Mouse (Mus musculus) megakaryocyte, embryonic 14.5 days (primary cell): Measurements from ENCODE around the gene Spocd1. TPM values are rescaled to one million over a fixed set of nuclear protein-coding genes. Genes with fewer than 3 reads are reported as not detected.

ENCODE experiments used
- H3K27me3 ChIP-seq: replicated peaks from 2 replicates; pipeline ENCODE3; 2012; ENCODE audit warnings: inconsistent platforms
- H3K36me3 ChIP-seq: replicated peaks from 2 replicates; pipeline ENCODE3; 2012; ENCODE audit warnings: low read length, inconsistent platforms, mixed read lengths
- H3K4me1 ChIP-seq: 2 replicates; pipeline ENCODE4 v1.6.1; 2012; ENCODE audit warnings: inconsistent platforms
- H3K4me3 ChIP-seq: replicated peaks from 2 replicates; pipeline ENCODE3; 2012; ENCODE audit warnings: moderate library complexity, mild to moderate bottlenecking, inconsistent platforms
- H3K9me3 ChIP-seq: 2 replicates; pipeline ENCODE4 v1.6.1; 2012; ENCODE audit warnings: inconsistent platforms
- FLI1 ChIP-seq: IDR thresholded peaks from 2 replicates; pipeline ENCODE4 v1.6.1; 2012; ENCODE audit warnings: low read length, inconsistent platforms, mixed read lengths
- GATA1 ChIP-seq: IDR thresholded peaks from 3 replicates; pipeline ENCODE4 v1.6.1; 2012; ENCODE audit warnings: mixed read lengths, low read length, inconsistent platforms, borderline replicate concordance
- polyA plus RNA-seq: library from polyadenylated mRNA; stranded (reverse); fragments of >175 nt; gene quantifications from 2 replicates; pipeline ENCODE4 v1.2.3, GENCODE M21; 2012; ENCODE audit warnings: low replicate concordance; ENCODE audit not compliant: insufficient read depth

Gene Spocd1
- polyA plus RNA-seq, 1 experiment = 0.43 TPM

DNA sequence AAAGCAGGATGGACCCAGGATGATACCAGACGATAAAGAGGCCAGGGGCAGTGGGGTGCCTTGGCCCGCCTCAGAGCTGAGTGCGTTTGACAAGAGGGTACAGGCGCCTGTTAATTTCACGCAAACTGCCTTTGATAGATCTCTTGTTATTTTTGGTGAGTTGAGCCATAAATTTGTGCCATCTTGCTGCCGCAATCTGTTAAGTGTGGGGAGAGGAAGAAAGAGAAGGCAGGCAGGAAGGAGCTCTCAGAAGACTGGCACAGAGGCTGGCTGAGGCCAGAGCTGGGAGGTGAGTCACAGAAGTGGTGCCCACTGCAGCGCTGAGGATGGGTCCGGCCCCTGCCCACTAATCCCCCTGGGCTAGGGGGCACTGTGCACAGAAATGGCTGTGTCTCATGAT is 66.2 kb downstream of the Spocd1 start:
- no peak for TF ChIP-seq GATA1
- no peaks in the 10 kb centered on the region for H3K36me3 ChIP-seq
- peaks cover 91% of the 10 kb centered on the region for H3K27me3 ChIP-seq

DNA sequence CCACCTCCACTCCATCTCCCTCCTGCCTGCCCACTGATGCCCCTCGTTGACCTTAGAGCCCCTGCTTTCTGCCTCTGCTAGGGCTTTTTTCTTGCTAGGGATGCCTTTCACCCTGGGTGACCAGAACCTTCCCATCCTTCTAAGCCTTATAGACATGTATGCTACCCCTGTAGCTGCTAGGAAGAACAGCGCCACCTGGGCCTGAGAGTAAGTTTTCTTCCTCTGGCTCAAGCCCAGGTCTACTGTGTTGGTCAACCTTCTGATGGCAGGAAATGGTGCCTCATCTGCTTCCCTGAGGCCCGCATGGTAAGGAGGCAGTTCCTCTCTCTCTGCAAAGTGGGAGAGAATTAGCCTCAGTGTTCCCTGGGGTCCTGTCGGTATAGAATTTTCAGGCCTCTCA is 67.0 kb downstream of the Spocd1 start:
- H3K36me3 ChIP-seq = no peaks in the 10 kb centered on the region
- H3K4me3 ChIP-seq = no peak overlapping the region
- peaks cover 92% of the 10 kb centered on the region for H3K27me3 ChIP-seq
- TF ChIP-seq GATA1 (no peak), FLI1 (no peak)
- no peaks in the 10 kb centered on the region; the same call in 1 of the 2 replicates for H3K4me1 ChIP-seq
- no peaks in the 10 kb centered on the region for H3K9me3 ChIP-seq

More for the DNA sequence above, 66.2 kb downstream of the Spocd1 start:
- Histone ChIP-seq H3K4me3 (no peak overlapping the region), H3K4me1 (no peaks in the 10 kb centered on the region; the same call in 1 of the 2 replicates), H3K9me3 (no peaks in the 10 kb centered on the region)

DNA sequence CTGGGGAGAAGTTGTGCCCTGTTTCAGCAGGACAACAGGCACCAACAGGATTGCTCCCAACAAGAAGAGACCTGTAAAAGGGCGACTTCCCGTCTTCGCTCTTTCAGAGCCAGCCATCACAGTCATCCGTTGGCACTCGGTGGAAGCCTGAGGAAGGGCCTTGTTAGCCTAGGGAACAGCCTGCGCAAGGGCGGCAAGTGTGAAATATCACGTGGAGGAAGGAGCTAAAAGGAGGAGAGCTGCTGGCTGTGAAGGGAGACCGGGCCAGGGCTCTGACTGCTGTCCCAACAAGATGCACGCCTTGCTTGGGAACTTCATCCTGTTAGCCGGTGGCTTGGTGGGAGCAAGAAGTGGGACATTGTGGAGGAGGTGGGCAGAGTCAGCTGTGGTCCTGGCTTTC is 69.1 kb downstream of the Spocd1 start:
- TF ChIP-seq FLI1 = no peak
- TF ChIP-seq GATA1 = no peak
- Histone ChIP-seq H3K27me3 (peaks cover 84% of the 10 kb centered on the region), H3K9me3 (peaks cover 3% of the 10 kb centered on the region; the same call in 1 of the 2 replicates), H3K36me3 (no peaks in the 10 kb centered on the region), H3K4me1 (peaks cover 4% of the 10 kb centered on the region; the same call in 1 of the 2 replicates), H3K4me3 (no peak overlapping the region)

DNA sequence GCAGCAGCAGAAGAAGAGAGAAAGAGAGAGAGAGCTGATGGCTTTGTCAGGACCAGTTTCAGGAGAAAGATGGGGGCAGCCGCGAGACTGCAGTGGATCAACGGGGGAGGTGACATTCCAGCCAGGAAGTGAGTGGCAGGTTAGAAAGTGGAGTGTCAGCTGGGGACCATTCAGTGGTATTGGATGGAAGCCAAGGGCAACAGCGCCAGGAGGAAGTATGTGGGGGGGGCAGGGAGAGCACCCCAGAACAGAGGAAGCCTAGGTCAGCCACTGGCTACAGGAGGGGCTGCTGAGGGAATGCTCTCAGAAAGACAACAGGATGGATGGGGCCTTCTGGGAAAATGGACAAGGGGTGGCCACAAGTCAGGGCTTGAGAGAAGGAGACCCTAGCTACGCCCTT is 72.7 kb downstream of the Spocd1 start:
- H3K27me3 ChIP-seq = peaks cover 84% of the 10 kb centered on the region
- peaks cover 16% of the 10 kb centered on the region for H3K4me1 ChIP-seq
- TF ChIP-seq GATA1 (no peak), FLI1 (no peak)

DNA sequence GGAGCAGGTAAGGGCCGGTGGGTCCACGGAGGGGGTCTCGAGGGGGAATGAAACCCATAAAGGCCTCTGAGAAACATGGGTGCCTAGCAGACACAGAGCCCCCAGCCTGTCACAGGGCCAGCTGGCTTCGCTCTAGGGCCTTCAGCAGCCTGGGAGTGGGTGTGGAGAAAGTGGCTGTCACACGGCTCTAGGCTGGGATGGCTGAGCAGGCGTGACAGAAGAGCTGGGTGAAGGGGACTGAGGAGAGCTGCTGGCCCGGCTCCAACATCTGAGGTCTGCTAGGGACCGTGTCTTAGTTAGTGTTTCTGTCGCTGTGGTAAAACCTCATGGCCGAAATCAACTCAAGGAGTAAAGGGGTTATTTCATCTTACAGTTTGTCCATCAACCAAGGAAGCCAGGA is 73.1 kb downstream of the Spocd1 start:
- peaks cover 12% of the 10 kb centered on the region; the same call in 1 of the 2 replicates for H3K9me3 ChIP-seq
- H3K4me1 ChIP-seq = peaks cover 19% of the 10 kb centered on the region
- peaks cover 88% of the 10 kb centered on the region for H3K27me3 ChIP-seq
- peak overlapping the region; percentile 65 for H3K4me3 ChIP-seq
- H3K36me3 ChIP-seq = no peaks in the 10 kb centered on the region
- TF ChIP-seq GATA1 (no peak), FLI1 (no peak)

More for the DNA sequence above, 72.7 kb downstream of the Spocd1 start:
- H3K9me3 ChIP-seq = peaks cover 12% of the 10 kb centered on the region; the same call in 1 of the 2 replicates
- no peaks in the 10 kb centered on the region for H3K36me3 ChIP-seq
- H3K4me3 ChIP-seq = no peak overlapping the region

DNA sequence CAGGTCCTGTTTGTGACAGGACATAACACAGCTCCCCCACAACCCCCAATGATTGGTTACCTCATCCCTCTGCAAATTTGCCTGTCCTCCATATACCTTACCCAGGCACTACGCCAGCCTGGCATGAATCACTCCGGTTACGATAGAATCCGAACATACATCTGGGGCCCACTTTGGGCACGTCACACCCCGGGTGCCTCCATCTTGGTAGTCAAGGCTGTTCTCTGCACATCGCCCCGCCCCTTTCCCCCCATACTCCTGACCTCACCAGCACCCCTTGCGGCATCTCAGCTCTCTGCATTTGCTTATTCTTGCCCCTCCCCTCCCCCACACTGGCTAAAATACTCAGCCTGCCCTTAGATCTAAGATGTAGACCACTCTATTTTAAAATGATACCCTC is 76.5 kb downstream of the Spocd1 start:
- Histone ChIP-seq H3K4me1 (peaks cover 19% of the 10 kb centered on the region), H3K27me3 (peaks cover 89% of the 10 kb centered on the region), H3K36me3 (no peaks in the 10 kb centered on the region), H3K4me3 (no peak overlapping the region), H3K9me3 (peaks cover 12% of the 10 kb centered on the region; the same call in 1 of the 2 replicates)
- no peak for TF ChIP-seq FLI1
- no peak for TF ChIP-seq GATA1

DNA sequence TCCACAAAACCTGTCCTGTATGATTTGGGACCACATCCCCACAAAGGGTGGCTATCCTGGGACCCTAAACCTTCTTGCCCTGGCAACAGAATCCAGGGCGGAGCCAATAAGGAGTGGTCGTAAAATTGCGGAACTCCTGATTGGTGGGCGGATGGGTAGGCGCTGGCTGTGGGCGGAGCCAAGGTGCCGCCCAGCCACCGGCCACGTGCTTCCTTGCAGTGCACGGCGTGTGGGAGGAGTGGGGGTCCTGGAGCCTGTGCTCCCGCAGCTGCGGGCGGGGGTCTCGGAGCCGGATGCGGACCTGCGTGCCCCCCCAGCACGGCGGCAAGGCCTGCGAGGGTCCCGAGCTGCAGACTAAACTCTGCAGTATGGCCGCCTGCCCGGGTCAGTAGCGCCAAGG is 77.5 kb downstream of the Spocd1 start:
- peaks cover 19% of the 10 kb centered on the region for H3K4me1 ChIP-seq
- TF ChIP-seq FLI1 = no peak
- no peak for TF ChIP-seq GATA1
- peaks cover 89% of the 10 kb centered on the region for H3K27me3 ChIP-seq
- peak overlapping the region; percentile 62 for H3K4me3 ChIP-seq
- peaks cover 12% of the 10 kb centered on the region; the same call in 1 of the 2 replicates for H3K9me3 ChIP-seq
- no peaks in the 10 kb centered on the region for H3K36me3 ChIP-seq

Other genes starting within 250 kb of the Spocd1 start
- 51.4 and 264 TPM in 2 replicates for gene Tmem39b, start 232.4 kb upstream of the Spocd1 start, polyA plus RNA-seq
- gene Khdrbs1, start 186.9 kb upstream of the Spocd1 start, polyA plus RNA-seq = 67.0 and 99.6 TPM in 2 replicates
- gene Ptp4a2, start 118.0 kb upstream of the Spocd1 start, polyA plus RNA-seq = 14.5 and 30.1 TPM in 2 replicates
- gene Adgrb2, start 55.6 kb downstream of the Spocd1 start, polyA plus RNA-seq = 2.6 and 11.0 TPM in 2 replicates
- 5.1 and 5.5 TPM in 2 replicates for gene Col16a1, start 118.6 kb downstream of the Spocd1 start, polyA plus RNA-seq
- gene Pef1, start 173.3 kb downstream of the Spocd1 start, polyA plus RNA-seq = 27.1 and 33.9 TPM in 2 replicates
- gene Hcrtr1, start 210.1 kb downstream of the Spocd1 start, polyA plus RNA-seq = not detected in 2 replicates
- gene Tinagl1, start 245.9 kb downstream of the Spocd1 start, polyA plus RNA-seq = 1.2 TPM in 1 of 2 replicates, not detected in the other